Mouse (Mus musculus): ENCODE results near the gene Gsta4.

DNA sequence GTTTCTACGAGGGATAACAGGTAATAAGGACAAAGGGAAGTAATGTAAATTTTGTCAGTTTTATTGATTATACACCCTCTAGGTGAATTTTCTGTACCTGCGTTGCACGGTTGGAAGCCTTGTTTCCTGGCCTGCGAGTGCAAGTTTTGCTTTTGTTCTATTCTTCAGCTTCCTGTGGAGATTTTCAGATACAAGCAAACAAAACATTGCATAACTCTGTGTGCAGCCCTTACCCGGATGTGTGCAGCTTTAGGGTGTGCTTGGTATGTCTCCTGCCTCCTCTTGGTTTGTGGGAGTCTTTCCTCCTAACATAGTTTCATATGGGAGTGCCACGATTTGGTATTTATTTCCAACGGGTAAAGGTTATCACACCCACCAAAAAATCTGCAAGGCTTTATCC lies 5.7 kb upstream of the Gsta4 start:
- TF ChIP-seq CTCF (IDR thresholded peaks at IDR 0.05) (no peak), EP300 (IDR thresholded peaks at IDR 0.05) (peak; percentile 34)
